Mouse (Mus musculus) fat pad, adult 2 months (tissue): ENCODE measurements at regions not wholly inside any gene's neighbourhood (a gene's known extent, or its start where the extent isn't known, plus 50 kb on each side); places are given as distances from the start of the nearest gene placed in this dataset.
"Not testable (repeated sequence)": the region's sequence is repeated elsewhere in the genome, so short reads cannot be mapped to it uniquely, and the experiment has no call there.

Experiments
- DNase-seq: peaks from one replicate; pipeline ENCODE4 v3.0.0-alpha.2; 2011; ENCODE audit warnings: low read depth, low spot score; ENCODE audit errors: extremely low read depth

- DNase-seq, result peak; percentile 57
Observed at GRCm38 (mm10) chr5:25639187-25639586, 66.4 kb downstream of the Xrcc2 start.

- DNase-seq, result no peak
Observed at GRCm38 (mm10) chr5:25638097-25638496, 67.5 kb downstream of the Xrcc2 start.

DNA sequence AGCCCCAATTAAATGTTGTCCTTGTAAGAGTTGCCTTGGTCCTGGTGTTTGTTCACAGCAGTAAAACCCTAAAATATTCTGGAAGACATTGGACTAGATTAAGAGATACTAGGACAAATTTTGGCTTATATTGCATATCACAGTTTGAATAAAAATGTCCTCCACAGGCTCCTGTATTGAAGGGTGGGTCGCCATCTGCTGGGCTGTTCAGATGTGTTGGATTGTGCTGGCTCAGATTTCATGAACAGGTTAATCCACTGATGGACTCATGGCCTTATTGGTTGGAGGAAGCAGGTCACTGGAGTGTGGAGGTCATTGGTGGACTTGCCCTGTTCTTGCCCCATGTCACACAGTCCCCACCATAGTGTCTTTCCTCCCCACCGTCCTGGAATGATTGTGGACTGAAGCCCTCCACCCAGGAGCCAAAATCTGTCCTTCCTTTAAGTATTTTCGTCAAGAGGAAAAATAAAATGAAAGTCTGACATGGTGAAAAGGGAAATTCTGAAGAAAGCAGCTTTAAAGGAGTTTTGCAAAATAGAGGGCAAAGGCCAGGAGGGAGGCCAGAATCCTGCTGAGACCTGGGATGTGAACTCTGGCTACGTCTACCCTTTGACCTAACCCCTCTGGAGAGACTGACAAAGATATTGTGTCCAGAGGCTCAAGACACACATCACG lies 72.6 kb downstream of the Xrcc2 start:
- DNase-seq, result no peak

- no peak for DNase-seq
Observed at GRCm38 (mm10) chr5:25629731-25630130, 75.9 kb downstream of the Xrcc2 start.

DNA sequence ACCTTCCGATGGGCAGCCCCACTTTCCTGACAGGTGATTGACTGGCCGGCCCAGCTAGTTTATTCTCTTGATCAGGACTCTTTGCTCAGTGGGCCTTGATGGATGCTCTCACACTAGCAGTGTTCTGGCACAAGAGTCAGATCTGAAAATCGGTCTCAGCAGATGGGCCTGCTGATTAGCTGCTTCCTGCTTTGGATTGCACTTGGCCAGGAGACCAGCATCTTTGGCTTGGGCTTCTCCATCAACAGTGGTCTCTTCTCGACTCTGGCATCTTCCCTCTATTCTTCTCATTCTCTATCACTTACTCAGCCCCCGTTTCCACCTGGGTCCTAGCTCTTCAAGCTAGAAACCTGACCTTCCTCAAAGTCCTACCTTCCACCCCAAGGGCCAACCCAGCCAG lies 77.1 kb downstream of the Xrcc2 start:
- DNase-seq, result no peak

DNA sequence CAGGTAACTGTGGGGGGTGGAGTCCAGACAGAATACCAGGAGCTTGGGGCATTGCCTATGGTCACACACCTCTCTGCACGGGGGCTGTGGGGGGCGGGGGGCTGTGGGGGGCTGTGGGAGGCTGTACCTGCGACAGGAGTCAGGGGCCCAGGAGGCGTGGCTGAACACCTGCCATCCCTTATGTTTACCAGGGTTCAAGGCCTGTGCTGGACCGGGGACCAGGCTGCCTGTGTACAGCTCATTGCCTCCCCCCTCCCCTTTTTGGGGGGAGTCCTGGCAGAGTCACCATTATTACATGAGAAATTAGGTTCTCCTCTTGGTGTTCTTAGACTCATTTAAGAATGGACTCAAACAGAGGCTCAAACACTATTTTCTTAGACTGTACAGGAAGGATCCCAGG lies 78.5 kb downstream of the Xrcc2 start:
- DNase-seq, result no peak

DNA sequence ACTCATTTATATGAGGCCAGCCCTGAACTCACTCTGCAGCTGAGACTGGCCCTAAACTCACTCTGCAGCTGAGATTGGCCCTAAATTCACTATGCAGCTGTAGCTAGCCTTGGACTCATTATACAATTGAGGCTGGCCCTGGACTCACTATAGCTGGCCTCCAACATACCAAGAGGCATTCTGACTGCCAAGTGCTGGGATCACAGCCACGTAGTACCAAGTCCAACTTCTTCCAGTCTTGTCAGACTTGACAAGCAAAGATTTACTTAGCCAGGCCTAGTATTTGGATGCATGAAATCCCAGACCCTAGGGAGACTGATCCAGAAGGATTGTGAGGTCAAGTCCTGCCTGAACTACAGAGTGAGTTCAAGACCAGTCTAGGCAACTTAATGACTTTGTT lies 81.6 kb downstream of the Xrcc2 start:
- no peak for DNase-seq

DNA sequence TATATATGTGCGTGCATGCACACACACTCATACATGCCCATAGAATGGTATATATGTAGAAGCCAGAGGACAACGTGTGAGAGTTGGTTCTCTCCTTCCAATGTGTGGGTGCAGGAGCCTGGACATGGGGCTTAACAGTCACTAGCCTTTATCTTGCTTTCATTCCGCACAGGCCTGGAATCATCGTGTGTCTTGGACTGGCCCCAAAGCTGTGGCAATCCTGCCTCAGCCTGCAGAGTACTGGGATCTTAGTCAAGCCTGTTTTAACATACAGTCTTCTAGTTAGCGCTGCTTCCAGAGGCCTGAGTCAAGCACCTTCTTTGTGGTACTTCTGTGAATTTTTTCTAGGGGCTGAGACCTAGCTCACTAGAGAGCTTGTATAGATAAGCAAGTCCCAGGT lies 85.8 kb downstream of the Xrcc2 start:
- no peak for DNase-seq

DNA sequence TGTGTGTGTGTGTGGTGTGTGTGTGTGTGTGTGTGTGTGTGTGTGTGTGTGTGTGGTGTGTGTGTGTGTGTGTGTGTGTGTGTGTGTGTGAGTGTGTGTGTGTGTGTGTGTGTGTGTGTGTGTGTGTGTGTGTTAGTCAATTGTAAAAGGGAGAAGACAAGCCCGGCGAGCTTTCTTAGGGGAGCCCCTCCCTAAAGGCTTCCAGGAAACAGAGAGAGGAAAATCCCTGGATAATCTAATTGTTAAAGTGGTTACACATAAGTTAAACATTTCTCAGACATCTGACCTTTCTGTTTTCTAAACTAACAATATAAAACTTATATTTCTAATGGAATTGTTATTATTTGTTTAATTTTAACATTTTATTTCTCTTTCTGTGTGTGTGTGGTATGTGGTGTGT lies 86.3 kb downstream of the Xrcc2 start:
- not testable (repeated sequence) for DNase-seq

GRCm38 (mm10) chr5:25614659-25615061 lies 91.0 kb downstream of the Xrcc2 start:
- no peak for DNase-seq

- peak; percentile 73 for DNase-seq
Observed at GRCm38 (mm10) chr5:25613844-25614658, 91.6 kb downstream of the Xrcc2 start.

DNA sequence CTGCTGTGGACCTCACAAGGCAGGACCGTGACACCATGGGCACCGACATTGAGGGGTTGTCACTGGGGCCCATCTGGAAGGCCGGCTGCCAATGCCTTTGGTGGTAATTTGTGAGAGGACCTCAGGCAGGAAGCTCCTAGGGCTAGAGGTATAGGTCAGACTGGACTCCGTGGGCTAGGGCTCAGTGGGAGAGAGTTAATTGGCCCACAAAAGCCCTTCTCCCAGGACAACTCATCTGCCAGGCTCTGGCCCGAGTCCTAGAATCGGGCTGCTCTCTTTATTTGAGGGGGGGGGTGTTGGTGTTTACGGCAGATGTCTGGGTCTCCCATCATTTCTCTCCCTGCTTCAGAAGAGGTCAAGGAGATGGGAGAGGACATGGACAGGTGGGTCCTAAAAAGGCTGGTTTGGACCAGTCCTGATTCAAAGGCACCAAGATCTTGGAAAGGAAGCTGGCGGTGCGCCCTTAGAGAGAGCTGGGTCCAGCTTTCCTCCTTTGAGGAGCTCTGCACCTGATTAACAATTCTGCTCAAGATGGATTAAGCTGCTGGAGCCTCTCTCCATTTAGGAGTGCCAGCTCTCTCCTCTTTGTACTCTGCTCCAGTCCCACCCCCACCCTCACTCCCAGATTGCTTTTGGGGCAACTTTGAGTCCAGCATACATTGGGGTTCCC lies 93.5 kb downstream of the Xrcc2 start:
- DNase-seq, result no peak

DNA sequence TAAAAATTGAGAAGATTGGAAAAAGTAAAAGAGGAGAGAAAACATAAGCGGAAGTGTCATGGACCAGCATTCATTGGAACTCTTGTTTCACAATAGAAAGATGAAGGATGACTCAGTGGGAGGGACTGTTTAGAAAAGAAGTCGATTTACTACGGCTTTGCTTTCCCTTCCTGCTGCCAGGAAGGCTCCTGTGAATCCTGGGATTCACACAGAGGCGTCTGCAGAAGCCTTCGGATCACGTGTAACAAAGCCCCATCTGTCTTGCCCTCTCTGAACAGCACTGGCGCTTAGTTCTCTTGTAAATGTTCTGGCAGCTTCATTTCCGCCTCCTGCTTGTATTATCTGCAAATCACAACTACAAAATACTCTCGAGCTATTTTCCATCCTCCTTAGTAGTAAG lies 94.0 kb downstream of the Cct8l1 start:
- no peak for DNase-seq

DNA sequence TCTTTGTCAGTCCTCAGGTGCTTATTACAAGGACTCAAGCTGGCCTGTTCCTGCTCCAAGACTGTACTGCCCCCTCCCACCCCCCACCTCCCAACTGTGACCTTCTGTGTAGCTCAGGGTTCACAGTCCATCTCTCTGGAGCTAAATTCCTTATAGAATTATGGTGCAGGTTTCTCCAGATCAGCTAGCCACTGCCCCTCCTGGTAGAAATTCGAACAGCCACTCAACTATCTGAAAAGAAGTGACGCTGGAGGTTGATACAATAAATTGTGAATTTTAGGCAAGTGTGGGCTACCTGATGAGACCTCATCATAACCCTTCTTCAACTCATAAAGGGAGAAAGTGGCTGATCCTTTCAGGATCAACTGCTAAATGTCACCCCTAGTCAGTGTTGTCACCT lies 86.3 kb downstream of the Cct8l1 start:
- no peak for DNase-seq

DNA sequence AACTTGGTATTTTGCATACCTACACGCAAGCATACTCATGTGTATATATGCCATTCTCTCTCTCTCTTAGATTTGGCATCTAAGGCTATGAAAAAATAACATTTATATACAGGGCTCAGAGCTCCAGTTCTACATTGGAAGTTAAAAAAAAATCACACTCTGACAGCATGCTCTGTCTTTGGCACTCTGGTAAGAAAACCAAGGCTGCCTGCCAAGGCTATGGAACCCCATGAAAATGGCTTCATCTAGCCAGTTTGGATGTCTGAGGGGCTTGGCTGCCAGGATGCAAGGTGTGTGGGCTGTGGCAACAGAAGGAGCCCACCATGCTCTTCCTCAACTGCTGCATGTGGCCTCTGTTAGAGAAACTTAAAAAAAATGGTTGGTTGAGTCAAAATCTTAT lies 83.5 kb downstream of the Cct8l1 start:
- no peak for DNase-seq

DNA sequence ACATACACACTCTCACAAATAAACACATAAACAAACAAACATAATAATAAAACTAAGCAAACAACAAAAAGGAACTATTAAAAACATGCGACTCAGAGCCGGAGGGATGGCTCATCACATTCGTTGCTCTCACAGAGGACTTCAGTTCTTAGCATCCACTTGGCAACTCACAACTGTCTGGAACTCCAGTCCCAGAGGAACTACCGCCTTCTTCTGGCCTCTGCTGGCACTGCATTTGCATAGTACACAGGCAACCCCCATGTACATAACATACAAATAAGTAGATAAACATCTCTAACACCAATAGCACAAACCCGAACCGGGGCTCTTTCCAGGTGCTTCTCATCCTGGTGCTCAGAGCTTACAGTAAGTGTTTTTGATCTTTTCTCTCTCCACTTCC lies 81.9 kb downstream of the Cct8l1 start:
- no peak for DNase-seq

DNA sequence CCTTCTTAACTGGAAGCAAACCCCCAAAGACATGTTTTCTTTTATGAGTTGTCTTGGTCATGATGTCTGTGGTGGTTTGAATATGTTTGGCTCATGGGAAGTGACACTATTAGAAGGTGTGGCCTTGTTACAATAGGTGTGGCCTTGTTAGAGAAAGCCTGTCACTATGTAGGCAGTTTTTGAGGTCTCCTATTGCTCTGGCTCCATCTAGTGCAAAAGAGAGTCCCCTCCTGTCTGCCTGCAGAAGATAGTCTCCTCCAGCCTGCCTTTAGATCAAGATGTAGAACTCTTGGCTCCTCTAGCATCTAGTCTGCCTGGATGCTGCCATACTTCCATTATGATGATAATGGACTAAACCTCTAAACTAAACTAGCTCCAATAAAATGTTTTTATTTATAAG lies 75.8 kb downstream of the Cct8l1 start:
- no peak for DNase-seq
